Mouse (Mus musculus) embryonic facial prominence, embryonic 12.5 days (tissue): ENCODE data around the gene Kazald1. TPM values are rescaled to one million over a fixed set of nuclear protein-coding genes. Genes with fewer than 3 reads are reported as not detected.

ENCODE experiments used
- ATAC-seq: fragments of 200-750 bp; cut with Nextera tagmentation; 2 replicates; pipeline ENCODE4 v1.8.0; 2017; ENCODE audit not compliant: insufficient number of reproducible peaks, insufficient read depth, low FRiP score, low TSS enrichment
- H3K27ac ChIP-seq: fragments of 300-500 bp; sonication (generic); 2 replicates; pipeline ENCODE4 v1.5.1; 2016; ENCODE audit warnings: mild to moderate bottlenecking
- H3K27me3 ChIP-seq: fragments of 300-500 bp; sonication (generic); 2 replicates; pipeline ENCODE4 v1.6.1; 2016; ENCODE audit warnings: mild to moderate bottlenecking, moderate library complexity
- H3K36me3 ChIP-seq: fragments of 300-500 bp; sonication (generic); 2 replicates; pipeline ENCODE4 v1.6.1; 2016; ENCODE audit warnings: mild to moderate bottlenecking
- H3K4me1 ChIP-seq: fragments of 300-500 bp; sonication (generic); 2 replicates; pipeline ENCODE4 v1.6.1; 2016
- H3K4me2 ChIP-seq: fragments of 300-500 bp; sonication (generic); replicated peaks from 2 replicates; pipeline ENCODE4 v1.6.1; 2016; ENCODE audit warnings: mild to moderate bottlenecking, moderate library complexity
- H3K4me3 ChIP-seq: fragments of 300-500 bp; sonication (generic); 2 replicates; pipeline ENCODE4 v1.5.1; 2016; ENCODE audit warnings: mild to moderate bottlenecking
- H3K9ac ChIP-seq: fragments of 300-500 bp; sonication (generic); 2 replicates; pipeline ENCODE4 v1.6.1; 2016; ENCODE audit warnings: mild to moderate bottlenecking, moderate library complexity
- H3K9me3 ChIP-seq: fragments of 300-500 bp; sonication (generic); 2 replicates; pipeline ENCODE4 v1.6.1; 2016; ENCODE audit warnings: mild to moderate bottlenecking, moderate library complexity
- WGBS: fragments of 180-500 bp; shearing (Covaris S2); methylation state at CpG from one replicate; pipeline ENCODE4 v1.1.7; 2016; 5-methylcytosine and 5-hydroxymethylcytosine counted together
- polyA plus RNA-seq: library from polyadenylated mRNA; unstranded; fragments of >200 nt; fragmentation: Nextera tagmentation; extraction: Ambion mirVana; gene quantifications from 2 replicates; pipeline ENCODE4 v1.2.1, GENCODE M21; 2016

Kazald1 gene
- polyA plus RNA-seq, 1 experiment from 2014 or later: 8.4 TPM

DNA sequence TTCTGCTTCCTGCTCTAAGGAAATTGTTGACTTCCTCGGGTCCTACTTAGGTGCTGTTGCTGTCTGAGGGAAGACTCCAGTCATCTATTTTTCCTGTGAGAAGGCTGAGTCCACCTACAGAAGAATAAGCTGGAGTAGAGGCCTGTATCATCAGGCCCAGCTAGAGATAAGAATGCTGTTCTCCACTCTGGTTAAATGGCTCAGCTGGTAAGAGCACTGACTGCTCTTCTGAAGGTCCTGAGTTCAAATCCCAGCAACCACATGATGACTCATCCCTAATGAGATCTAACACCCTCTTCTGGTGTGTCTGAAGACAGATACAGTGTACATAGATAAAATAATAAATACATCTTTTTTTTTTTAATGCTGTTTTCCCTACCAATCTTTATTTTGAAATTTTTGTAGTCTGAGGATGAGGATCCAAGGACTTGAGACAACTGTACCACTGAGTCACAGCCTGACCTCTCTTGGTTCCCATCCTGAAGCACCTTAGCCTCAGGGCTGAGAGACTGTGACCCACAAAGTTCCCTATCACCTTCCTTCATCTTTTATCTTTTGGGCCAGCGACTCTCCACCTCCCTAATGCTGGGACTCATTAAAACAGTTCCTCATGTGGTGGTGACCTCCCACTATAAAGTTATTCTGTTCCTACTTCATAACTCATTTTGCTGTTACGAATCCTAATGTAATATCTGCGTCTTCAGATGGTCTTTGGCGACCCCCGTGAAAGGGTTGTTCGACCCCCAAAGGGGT lies 7.1 kb upstream of the Kazald1 start:
- Histone ChIP-seq H3K27me3 (peaks cover 62% of the 10 kb centered on the region), H3K4me3 (no peak overlapping the region), H3K36me3 (no peaks in the 10 kb centered on the region), H3K9me3 (no peaks in the 10 kb centered on the region), H3K4me2 (no peak overlapping the region), H3K27ac (no peak overlapping the region), H3K4me1 (0 out of 2 replicates have a peak, but pooled peaks cover 4% of the 10 kb centered on the region), H3K9ac (no peak overlapping the region)
- ATAC-seq: no peak
- 75% methylated on average over 7 of the region's 7 CpGs for WGBS

DNA sequence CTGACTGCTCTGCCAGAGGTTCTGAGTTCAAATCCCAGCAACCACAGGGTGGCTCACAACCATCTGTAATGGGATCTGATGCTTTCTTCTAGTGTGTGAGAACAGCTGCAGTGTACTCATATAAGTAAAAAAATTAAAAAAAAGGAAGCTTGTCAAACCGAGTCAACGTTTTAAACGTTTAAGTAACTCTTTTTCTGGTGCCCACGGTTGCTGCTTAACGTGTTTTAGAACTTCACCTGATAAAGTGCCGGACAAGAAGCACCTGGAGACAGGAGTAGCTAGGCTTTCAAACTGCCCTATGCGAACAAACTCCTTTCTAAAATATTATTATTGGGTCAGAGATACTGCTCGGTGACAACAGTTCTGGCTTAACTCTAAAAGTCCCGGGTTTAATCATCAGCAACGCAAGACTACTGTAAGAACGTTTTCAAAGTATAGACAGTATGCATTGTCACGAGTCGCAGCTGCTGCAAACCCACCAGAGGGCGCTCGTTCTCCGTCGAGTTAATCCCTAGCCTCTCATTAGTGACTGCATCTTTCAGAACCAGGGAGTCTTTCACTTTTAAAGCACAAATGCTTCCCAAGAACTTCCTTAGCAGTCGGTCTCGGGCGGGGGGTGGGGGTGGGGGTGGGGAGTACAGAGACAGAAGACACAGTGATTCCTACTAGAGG lies 1.0 kb upstream of the Kazald1 start:
- Histone ChIP-seq H3K4me1 (peaks cover 35% of the 10 kb centered on the region), H3K4me2 (peak overlapping the region; percentile 93), H3K27ac (peak overlapping the region; percentile 89), H3K9me3 (no peaks in the 10 kb centered on the region), H3K36me3 (no peaks in the 10 kb centered on the region), H3K9ac (peak overlapping the region; percentile 64), H3K4me3 (peak overlapping the region; percentile 59), H3K27me3 (peaks cover 44% of the 10 kb centered on the region)
- no peak for ATAC-seq
- 9% methylated on average over 20 of the region's 20 CpGs for WGBS

DNA sequence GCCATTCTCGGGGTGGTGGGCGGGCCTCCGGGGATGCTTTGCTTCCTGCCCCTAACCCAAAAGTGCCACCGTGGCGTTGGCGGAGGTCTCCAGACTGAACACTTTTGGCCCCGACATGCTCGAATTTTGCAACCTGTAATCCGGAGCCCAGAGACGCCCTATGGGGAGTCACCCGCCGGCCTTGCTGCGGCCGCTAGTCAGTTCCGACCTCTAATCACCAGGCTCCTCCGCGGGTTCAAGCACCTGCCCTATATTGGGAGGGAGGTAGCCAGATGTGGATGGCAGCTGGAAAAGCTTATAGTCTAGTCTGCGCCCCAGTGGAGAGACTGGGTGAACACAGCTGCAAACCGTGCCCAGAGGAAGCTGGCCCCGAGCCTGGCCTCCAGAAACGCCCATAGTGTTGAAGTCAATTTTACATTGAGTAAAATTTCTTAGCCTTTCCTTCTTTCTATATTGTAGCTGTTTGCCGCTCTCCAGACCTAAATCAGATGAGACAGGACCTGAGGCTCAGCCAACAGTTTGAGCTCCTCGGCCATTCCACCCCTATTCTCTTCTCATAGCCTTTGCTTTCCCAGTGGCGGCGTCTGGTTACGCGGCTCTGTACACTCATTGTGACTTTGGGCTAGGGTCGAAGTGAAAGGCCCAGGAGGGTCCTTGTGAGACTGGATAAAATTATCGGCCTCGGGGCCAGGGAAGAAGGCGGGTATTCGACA lies 438 bp downstream of the Kazald1 start:
- Histone ChIP-seq H3K36me3 (no peaks in the 10 kb centered on the region), H3K9ac (peak overlapping the region; percentile 64), H3K27ac (peak overlapping the region; percentile 89), H3K4me3 (peak overlapping the region; percentile 59), H3K27me3 (peaks cover 51% of the 10 kb centered on the region), H3K4me2 (peak overlapping the region; percentile 93), H3K4me1 (peaks cover 50% of the 10 kb centered on the region), H3K9me3 (no peaks in the 10 kb centered on the region)
- ATAC-seq: 0 out of 2 replicates have a peak, but pooled peaks have one; percentile 16
- 1% methylated on average over 32 of the region's 32 CpGs for WGBS

DNA sequence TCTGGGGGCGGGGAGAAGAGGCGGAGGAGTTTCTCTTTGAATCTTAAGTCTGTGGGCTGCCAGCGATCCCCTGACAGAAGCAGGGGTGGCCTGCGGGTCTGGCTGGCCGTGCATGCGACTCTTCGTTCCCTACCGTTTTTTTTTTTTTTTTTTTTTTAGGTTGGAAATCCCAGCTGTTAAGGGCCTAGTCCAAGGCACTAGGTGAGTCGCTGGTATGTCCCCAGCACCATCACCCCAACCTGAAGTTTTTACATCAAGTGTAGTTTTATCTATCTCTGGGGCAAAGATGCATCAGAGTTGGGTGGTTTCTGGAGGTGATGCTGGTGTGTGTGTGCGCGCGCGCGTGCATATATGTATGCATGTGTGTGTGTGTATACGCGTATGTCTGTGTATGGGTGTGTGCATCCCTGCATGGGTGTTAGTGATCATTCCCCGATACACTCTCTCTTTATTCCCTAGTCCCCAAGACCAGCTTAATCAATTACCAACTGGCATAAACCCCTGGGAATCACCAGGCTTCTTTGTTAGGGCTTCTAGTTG lies 1.1 kb downstream of the Kazald1 start:
- Histone ChIP-seq H3K27me3 (peaks cover 53% of the 10 kb centered on the region), H3K9ac (no peak overlapping the region; the same call in 1 of the 2 replicates), H3K9me3 (no peaks in the 10 kb centered on the region), H3K4me1 (peaks cover 56% of the 10 kb centered on the region), H3K27ac (peak overlapping the region; percentile 60; the same call in 1 of the 2 replicates), H3K36me3 (no peaks in the 10 kb centered on the region), H3K4me3 (peak overlapping the region; percentile 59), H3K4me2 (peak overlapping the region; percentile 93)
- WGBS: 7% methylated on average over 17 of the region's 17 CpGs
- no peak for ATAC-seq

DNA sequence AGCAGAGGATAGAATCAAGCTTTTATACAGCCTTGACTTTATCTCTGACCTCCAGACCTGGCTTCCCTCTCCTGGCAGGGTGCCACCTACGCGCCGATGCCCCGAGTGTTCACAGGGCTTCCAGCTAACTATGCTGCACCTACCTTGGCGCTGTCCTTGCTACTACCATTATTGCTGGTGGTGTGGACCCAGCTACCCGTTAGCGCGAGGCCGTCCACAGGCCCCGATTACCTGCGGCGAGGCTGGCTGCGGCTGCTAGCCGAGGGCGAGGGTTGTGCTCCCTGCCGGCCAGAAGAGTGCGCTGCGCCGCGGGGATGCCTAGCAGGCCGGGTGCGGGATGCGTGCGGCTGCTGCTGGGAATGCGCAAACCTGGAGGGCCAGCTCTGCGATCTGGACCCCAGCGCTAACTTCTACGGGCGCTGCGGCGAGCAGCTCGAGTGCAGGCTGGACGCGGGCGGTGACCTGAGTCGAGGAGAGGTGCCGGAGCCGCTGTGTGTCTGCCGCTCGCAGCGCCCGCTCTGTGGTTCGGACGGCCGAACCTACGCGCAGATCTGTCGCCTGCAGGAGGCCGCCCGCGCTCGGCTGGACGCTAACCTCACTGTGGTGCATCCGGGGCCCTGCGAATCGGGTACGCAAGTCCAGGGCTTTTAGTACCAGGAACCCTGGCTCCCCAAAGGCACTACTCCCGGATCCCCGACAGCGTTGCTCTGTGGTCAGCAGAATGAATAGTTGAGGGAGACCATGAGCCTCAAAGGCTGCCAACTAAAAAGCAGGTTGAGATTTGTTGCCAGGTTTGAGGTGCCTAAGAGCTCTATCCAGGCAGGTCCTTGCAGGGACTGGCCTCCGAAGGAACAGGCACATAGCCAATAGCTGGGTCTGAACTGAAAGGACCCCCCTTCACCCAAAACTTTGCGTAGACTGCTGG lies 1.8 kb downstream of the Kazald1 start:
- H3K27ac ChIP-seq: no peak overlapping the region
- peak overlapping the region; percentile 59 for H3K4me3 ChIP-seq
- H3K9me3 ChIP-seq: no peaks in the 10 kb centered on the region
- peaks cover 60% of the 10 kb centered on the region for H3K27me3 ChIP-seq
- under 1% methylated on average over 62 of the region's 62 CpGs for WGBS
- H3K36me3 ChIP-seq: no peaks in the 10 kb centered on the region
- H3K4me2 ChIP-seq: peak overlapping the region; percentile 93
- peaks cover 58% of the 10 kb centered on the region for H3K4me1 ChIP-seq
- peak overlapping the region; percentile 45 for H3K9ac ChIP-seq
- ATAC-seq: no peak

DNA sequence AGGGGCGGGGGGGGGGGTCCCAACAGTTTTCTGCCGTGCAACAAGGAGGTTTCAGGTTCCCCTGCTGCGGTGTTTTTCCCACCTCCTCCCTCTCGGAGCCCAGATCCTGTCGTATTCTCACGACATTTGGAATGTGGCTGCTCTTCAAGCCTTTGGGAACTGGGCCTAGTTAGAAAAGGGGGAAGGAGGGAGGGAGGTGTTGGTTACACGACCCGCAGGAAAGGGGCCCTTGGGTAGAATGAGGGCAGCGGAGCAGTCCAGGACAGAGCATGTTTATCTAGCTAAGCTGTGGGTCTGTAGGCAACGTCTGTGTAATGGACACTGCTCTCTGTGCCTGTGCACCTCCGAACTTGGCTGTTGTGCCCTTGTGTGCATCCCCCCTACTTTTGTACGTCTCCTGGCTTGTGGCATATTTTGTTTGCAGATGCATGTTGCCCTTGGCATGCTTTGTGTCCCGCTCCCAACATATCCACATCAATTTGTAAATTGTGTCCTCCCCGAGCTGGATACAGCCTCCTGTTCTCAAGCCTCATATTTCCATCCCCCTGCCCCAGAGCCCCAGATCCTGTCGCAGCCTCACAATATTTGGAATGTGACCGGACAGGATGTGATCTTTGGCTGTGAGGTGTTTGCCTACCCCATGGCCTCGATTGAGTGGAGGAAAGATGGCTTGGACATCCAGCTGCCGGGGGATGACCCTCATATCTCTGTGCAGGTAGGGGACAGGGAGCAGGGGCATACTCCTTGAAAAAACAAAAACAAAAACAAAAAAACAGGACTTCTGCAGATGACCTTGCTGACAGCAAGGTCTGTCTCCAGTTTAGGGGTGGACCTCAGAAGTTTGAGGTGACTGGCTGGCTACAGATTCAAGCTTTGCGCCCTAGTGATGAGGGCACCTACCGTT lies 3.0 kb downstream of the Kazald1 start:
- 0 out of 2 replicates have a peak overlapping the region, but pooled peaks have one; percentile 45 for H3K9ac ChIP-seq
- no peaks in the 10 kb centered on the region for H3K36me3 ChIP-seq
- H3K4me2 ChIP-seq: peak overlapping the region; percentile 93
- peaks cover 63% of the 10 kb centered on the region for H3K27me3 ChIP-seq
- 6% methylated on average over 20 of the region's 20 CpGs for WGBS
- no peak for ATAC-seq
- H3K4me3 ChIP-seq: peak overlapping the region; percentile 59; the same call in 1 of the 2 replicates
- H3K9me3 ChIP-seq: no peaks in the 10 kb centered on the region
- H3K4me1 ChIP-seq: peaks cover 58% of the 10 kb centered on the region
- H3K27ac ChIP-seq: no peak overlapping the region

DNA sequence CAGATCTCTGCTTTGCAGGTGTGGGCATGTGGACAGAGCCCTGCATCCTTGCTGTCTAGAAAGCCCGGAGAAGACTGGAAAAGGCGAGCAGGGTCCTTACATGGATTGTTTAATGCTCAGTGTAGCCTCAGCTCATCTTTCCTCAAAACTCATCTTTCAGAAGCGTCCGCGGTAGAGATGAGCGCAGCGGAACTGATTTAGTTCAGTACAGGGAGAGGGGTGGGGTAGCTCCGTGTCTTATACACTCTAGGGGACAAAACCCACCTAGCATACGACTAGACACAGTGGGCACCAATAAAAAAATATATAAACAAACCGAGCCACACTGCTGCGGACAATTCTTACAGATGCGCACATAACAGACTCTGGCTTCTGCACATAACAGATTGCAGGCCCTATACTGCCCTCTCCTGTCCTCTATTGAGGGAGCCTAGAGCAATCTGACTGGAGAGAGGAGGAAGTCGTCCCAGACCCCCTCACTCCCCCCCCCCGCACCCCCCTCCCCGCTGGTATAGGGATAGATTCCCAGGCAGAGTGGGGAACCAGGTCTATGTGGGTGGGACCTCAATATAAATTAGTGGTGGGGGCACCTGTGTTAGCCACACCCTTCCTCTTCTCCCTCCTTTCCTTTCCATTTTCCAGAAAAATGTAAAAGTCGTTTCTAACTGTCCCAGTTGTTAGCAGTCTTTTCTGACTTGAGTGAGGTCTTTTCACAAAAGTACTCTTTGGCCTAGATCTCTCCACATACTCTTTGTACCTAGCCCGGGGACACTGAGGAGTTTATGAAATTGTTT lies 4.1 kb downstream of the Kazald1 start:
- H3K36me3 ChIP-seq: no peaks in the 10 kb centered on the region
- H3K4me2 ChIP-seq: peak overlapping the region; percentile 62
- no peak overlapping the region for H3K9ac ChIP-seq
- WGBS: 9% methylated on average over 15 of the region's 17 CpGs
- peaks cover 66% of the 10 kb centered on the region for H3K27me3 ChIP-seq
- H3K27ac ChIP-seq: peak overlapping the region; percentile 46; the same call in 1 of the 2 replicates
- H3K4me3 ChIP-seq: peak overlapping the region; percentile 28
- no peak for ATAC-seq
- peaks cover 58% of the 10 kb centered on the region for H3K4me1 ChIP-seq
- no peaks in the 10 kb centered on the region for H3K9me3 ChIP-seq

DNA sequence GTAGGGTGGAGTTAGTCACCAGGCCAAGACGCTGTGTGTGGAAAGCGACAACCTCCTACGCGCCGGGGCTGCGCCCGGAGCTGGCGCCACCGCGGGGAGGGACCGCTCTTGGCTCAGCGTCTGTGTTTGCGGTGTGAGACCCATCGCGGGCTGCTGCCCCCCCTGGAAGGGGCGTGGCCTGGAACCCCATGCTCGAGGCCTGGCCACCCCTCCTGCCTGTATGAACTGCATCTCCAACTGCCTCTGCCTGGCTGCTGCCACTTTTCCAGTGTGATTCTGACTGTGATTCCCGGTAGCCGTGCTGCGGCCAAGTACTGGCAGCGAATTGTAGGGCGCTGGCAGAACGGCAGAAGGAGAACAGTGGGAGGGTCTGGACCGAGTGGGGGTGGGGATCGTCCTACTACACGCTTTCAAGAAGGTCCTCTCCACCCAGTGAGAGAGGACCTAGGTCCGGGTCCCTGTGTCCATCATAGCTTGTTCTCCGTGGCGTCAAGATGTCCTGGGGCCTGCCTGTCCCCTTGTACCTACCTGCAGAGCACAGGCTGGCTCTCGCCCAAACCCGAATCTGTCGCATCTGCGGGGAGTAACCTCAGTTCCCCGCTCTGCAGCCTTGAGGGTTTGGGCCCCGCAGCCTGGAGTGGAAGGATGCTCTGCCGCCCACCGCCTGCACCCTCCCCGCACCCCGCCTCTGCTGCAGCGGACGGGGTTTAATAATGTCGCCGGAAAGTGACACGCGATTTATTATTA lies 4.9 kb downstream of the Kazald1 start:
- no peak for ATAC-seq
- Histone ChIP-seq H3K9me3 (no peaks in the 10 kb centered on the region), H3K36me3 (no peaks in the 10 kb centered on the region), H3K27ac (peak overlapping the region; percentile 46; the same call in 1 of the 2 replicates), H3K4me3 (peak overlapping the region; percentile 28), H3K4me1 (peaks cover 58% of the 10 kb centered on the region), H3K27me3 (peaks cover 68% of the 10 kb centered on the region), H3K9ac (peak overlapping the region; percentile 36), H3K4me2 (peak overlapping the region; percentile 62)
- WGBS: under 1% methylated on average over 45 of the region's 45 CpGs

DNA sequence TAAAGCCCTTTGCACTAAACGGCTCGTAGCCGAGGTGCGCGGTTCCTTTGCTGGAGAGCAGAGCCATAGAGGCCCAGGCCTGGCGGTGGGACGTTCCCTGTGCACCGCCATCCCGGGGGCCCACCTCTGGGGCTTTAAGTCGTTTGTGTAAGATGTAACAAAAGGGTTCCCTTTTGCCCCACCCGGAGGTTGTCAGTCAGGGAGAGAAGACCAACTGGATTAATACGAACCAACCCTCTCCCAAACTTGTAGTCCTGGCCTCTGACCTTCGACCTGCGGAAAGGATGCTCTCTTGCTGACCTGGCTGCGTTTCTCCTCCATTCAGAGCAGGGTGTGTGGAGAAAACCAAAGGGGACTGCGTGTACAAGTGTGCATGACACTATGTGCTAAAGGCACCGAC lies 5.7 kb downstream of the Kazald1 start:
- Histone ChIP-seq H3K9ac (peak overlapping the region; percentile 36; the same call in 1 of the 2 replicates), H3K36me3 (no peaks in the 10 kb centered on the region), H3K9me3 (no peaks in the 10 kb centered on the region), H3K4me3 (peak overlapping the region; percentile 28), H3K4me1 (peaks cover 53% of the 10 kb centered on the region), H3K27me3 (peaks cover 73% of the 10 kb centered on the region), H3K27ac (no peak overlapping the region), H3K4me2 (peak overlapping the region; percentile 62)
- WGBS: 3% methylated on average over 17 of the region's 17 CpGs
- ATAC-seq: no peak
